Mouse (Mus musculus) limb, embryonic 13.5 days (tissue): ENCODE measurements at regions not wholly inside any gene's neighbourhood (a gene's known extent, or its start where the extent isn't known, plus 50 kb on each side); places are given as distances from the start of the nearest gene placed in this dataset.
"Not testable (repeated sequence)": the region's sequence is repeated elsewhere in the genome, so short reads cannot be mapped to it uniquely, and the experiment has no call there.

Experiments used
- ATAC-seq: fragments of 200-750 bp; cut with Nextera tagmentation; 2 replicates; pipeline ENCODE4 v1.8.0; 2017; ENCODE audit warnings: low read depth, moderate number of reproducible peaks, moderate TSS enrichment; ENCODE audit not compliant: low FRiP score
- H3K27ac ChIP-seq: fragments of 300-500 bp; sonication (generic); 2 replicates; pipeline ENCODE4 v1.5.1; 2015; ENCODE audit warnings: inconsistent platforms, mild to moderate bottlenecking, moderate library complexity
- H3K27me3 ChIP-seq: fragments of 300-500 bp; sonication (generic); 2 replicates; pipeline ENCODE4 v1.6.1; 2015; ENCODE audit warnings: mild to moderate bottlenecking, inconsistent platforms
- H3K36me3 ChIP-seq: fragments of 300-500 bp; sonication (generic); 2 replicates; pipeline ENCODE4 v1.6.1; 2015; ENCODE audit warnings: inconsistent platforms, mild to moderate bottlenecking, moderate library complexity
- H3K4me1 ChIP-seq: fragments of 300-500 bp; sonication (generic); 2 replicates; pipeline ENCODE4 v1.6.1; 2015; ENCODE audit warnings: inconsistent platforms
- H3K4me2 ChIP-seq: fragments of 300-500 bp; sonication (generic); replicated peaks from 2 replicates; pipeline ENCODE4 v1.6.1; 2015; ENCODE audit warnings: inconsistent platforms, mild to moderate bottlenecking, moderate library complexity
- H3K4me3 ChIP-seq: fragments of 300-500 bp; sonication (generic); 2 replicates; pipeline ENCODE4 v1.5.1; 2015; ENCODE audit warnings: moderate library complexity, mild to moderate bottlenecking, inconsistent platforms
- H3K9ac ChIP-seq: fragments of 300-500 bp; sonication (generic); 2 replicates; pipeline ENCODE4 v1.6.1; 2015; ENCODE audit warnings: mild to moderate bottlenecking, inconsistent platforms
- H3K9me3 ChIP-seq: fragments of 300-500 bp; sonication (generic); 2 replicates; pipeline ENCODE4 v1.6.1; 2016; ENCODE audit warnings: inconsistent platforms
- WGBS: fragments of 180-500 bp; shearing (Covaris S2); methylation state at CpG from one replicate; pipeline ENCODE4 v1.1.7; 2015; 5-methylcytosine and 5-hydroxymethylcytosine counted together

DNA sequence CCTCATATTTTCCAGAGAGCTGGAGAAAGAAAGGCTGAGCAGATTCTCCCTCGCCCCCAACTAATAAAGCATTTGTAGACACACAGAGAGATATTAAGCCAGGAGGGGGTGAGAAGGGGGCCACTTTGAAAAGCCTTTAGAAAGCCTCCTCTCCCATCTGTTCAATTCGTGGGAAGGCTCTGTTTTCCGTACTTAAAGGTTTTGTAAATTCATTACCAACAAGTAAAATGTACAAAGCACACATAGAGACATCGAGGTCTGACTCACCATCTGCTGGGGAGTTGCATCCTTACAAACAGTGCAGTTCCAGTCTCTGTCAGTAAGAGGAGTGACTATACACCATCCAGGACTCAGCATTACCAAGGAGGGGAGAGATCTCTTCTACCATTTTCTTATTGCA is 929.7 kb downstream of the Gm9195 start:
- WGBS: 77% methylated on average over 4 of the region's 4 CpGs
- H3K4me3 ChIP-seq: no peak overlapping the region
- H3K27me3 ChIP-seq: no peaks in the 10 kb centered on the region
- no peak overlapping the region for H3K4me2 ChIP-seq
- no peaks in the 10 kb centered on the region for H3K9me3 ChIP-seq
- no peak for ATAC-seq
- no peak overlapping the region for H3K27ac ChIP-seq
- H3K4me1 ChIP-seq: no peaks in the 10 kb centered on the region
- H3K36me3 ChIP-seq: no peaks in the 10 kb centered on the region
- H3K9ac ChIP-seq: no peak overlapping the region

DNA sequence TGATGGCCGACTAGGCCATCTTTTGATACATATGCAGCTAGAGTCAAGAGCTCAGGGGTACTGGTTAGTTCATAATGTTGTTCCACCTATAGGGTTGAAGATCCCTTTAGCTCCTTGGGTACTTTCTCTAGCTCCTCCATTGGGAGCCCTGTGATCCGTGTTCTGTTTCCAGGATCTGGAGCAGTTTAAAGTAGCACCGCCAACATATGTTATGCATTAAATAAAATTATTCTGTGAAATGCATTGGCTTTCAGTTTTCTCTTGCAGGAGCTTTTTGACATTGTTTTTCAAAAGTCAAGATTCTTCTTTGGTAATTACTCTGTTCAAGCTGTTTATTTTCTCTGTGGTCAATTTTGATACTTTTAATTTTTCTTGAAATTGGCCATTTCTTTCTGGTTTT is 937.3 kb downstream of the Gm9195 start:
- not testable (repeated sequence) for H3K4me3 ChIP-seq, H3K36me3 ChIP-seq, ATAC-seq, H3K4me1 ChIP-seq, H3K27me3 ChIP-seq, H3K27ac ChIP-seq, H3K4me2 ChIP-seq, H3K9me3 ChIP-seq, H3K9ac ChIP-seq
- WGBS: 39% methylated on average over 2 of the region's 3 CpGs

DNA sequence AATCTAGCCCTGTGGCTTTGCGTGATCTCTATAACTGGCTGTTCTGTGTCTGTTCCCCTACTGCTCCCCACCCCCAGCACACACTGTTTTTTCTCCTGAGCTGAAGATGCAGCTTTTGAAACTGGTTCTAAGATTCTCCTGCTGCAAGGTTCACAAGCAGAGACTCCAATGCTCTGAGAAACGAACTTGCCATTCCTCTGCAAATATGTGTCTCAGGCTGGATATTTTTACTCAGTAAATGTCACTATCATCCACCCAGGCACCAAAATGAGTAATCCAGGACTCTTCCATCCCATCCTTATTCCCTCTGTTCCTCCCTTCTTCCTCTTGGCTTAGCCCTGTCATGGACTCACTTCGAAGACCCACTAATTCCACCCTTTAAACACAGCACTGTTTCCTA is 943.9 kb upstream of the Fam160b2 start:
- H3K9ac ChIP-seq: no peak overlapping the region
- H3K27ac ChIP-seq: no peak overlapping the region
- no peaks in the 10 kb centered on the region for H3K9me3 ChIP-seq
- 91% methylated on average over 3 of the region's 3 CpGs for WGBS
- ATAC-seq: no peak
- no peaks in the 10 kb centered on the region for H3K36me3 ChIP-seq
- H3K27me3 ChIP-seq: no peaks in the 10 kb centered on the region
- no peak overlapping the region for H3K4me3 ChIP-seq
- H3K4me1 ChIP-seq: no peaks in the 10 kb centered on the region
- H3K4me2 ChIP-seq: no peak overlapping the region

DNA sequence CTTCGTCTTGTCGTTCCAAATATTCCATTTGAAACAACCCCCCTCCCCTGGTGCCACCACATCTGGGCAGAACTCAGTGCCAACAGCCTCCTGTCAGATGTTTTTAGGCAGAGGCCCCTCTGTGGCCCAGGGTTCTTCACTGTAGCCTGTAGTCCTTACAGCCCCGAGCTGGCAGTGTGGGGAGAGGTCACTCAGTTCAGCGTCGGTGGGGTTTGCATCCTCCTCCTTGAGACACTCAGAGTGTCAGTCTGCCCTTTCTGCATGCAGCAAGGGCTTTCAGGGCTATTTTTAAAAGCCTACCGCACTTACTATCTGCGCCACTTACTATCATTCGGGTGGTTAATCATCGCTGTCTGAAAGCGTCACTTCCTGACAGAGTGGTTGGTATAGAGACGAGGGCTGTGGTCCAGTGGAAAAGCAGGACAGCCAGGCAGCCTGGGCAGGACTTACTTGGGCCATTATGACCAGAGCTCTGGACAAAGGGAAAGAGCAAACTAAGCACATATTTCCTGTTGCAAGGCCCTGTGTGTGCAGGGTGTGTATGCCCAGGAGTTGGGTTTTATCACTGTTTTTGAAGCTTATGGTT is 932.5 kb upstream of the Fam160b2 start:
- ATAC-seq: no peak

DNA sequence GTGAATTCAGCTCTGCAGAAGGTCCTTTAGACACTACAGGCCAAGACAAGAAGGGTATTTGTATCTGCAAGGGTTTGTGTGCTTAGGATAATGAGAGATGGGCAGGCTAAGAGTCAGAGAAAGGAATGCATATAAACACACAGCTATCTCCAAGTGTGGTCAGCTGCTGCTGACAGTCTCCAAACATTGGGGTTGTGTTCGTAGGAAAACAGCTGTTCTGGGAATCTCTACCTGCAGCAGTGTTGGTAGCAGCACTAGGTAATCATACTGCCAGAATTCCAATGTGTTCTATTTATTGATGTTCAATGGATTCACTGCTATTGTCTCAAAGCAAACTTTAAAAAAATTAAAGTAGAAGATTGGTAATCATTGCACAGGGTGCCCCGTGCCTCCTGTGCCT is 931.7 kb upstream of the Fam160b2 start:
- H3K4me3 ChIP-seq: no peak overlapping the region
- no peaks in the 10 kb centered on the region for H3K4me1 ChIP-seq
- no peak overlapping the region for H3K9ac ChIP-seq
- no peaks in the 10 kb centered on the region for H3K27me3 ChIP-seq
- H3K27ac ChIP-seq: no peak overlapping the region
- no peak overlapping the region for H3K4me2 ChIP-seq
- no peaks in the 10 kb centered on the region for H3K9me3 ChIP-seq
- ATAC-seq: no peak
- H3K36me3 ChIP-seq: no peaks in the 10 kb centered on the region
- WGBS: 64% methylated on average over 2 of the region's 2 CpGs

More for the DNA sequence above, 932.5 kb upstream of the Fam160b2 start:
- no peaks in the 10 kb centered on the region for H3K9me3 ChIP-seq
- no peak overlapping the region for H3K4me2 ChIP-seq
- 77% methylated on average over 11 of the region's 11 CpGs for WGBS
- H3K27ac ChIP-seq: no peak overlapping the region
- H3K27me3 ChIP-seq: no peaks in the 10 kb centered on the region
- no peaks in the 10 kb centered on the region for H3K36me3 ChIP-seq
- H3K4me1 ChIP-seq: no peaks in the 10 kb centered on the region
- no peak overlapping the region for H3K9ac ChIP-seq
- H3K4me3 ChIP-seq: no peak overlapping the region

DNA sequence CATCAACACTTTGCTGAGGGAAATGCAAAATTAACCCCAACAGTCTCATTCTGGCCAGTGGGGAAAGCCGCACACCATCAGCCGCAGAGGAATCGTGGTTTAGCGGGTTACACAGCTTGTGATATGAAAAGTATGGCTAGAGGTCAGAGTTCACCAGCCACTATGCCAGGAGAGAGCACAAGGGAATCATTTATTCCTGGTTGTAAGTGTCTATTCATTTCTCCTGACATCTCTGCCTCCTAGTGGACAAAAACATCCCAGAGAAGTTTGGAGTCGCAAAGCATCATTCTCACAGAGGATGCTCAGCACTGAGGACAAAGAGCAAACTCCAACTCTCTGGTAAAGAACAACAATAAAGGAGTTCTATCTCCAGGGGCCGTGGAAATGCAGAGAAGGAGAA is 930.8 kb upstream of the Fam160b2 start:
- no peak overlapping the region for H3K4me3 ChIP-seq
- no peaks in the 10 kb centered on the region for H3K36me3 ChIP-seq
- no peak overlapping the region for H3K9ac ChIP-seq
- ATAC-seq: no peak
- no peaks in the 10 kb centered on the region for H3K4me1 ChIP-seq
- H3K27ac ChIP-seq: no peak overlapping the region
- 67% methylated on average over 6 of the region's 6 CpGs for WGBS
- H3K4me2 ChIP-seq: no peak overlapping the region
- no peaks in the 10 kb centered on the region for H3K27me3 ChIP-seq
- H3K9me3 ChIP-seq: no peaks in the 10 kb centered on the region

DNA sequence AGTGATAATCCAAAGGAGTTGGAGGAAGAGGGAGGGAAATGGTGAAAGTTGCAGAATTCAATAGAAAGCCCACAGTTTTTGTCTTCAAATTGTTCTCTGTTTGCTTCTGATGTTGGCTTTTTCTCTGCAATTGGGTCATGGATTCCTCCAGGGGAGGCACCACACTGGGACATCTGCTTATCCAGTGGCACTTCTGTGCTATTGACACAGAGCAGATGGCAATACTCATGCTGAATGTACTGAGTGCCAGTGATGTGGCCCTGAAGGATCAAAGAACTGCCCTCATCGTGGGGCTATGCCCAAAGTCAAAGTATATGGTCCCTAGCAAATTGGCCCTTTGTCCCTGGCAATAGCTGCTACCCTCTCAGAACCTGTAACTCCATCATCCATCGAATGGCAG is 918.9 kb upstream of the Fam160b2 start:
- no peak for ATAC-seq
- Histone ChIP-seq H3K27me3 (no peaks in the 10 kb centered on the region), H3K9me3 (no peaks in the 10 kb centered on the region), H3K4me1 (no peaks in the 10 kb centered on the region), H3K27ac (no peak overlapping the region), H3K4me3 (no peak overlapping the region), H3K9ac (no peak overlapping the region), H3K4me2 (no peak overlapping the region), H3K36me3 (no peaks in the 10 kb centered on the region)
- WGBS: 46% methylated on average over 2 of the region's 2 CpGs

DNA sequence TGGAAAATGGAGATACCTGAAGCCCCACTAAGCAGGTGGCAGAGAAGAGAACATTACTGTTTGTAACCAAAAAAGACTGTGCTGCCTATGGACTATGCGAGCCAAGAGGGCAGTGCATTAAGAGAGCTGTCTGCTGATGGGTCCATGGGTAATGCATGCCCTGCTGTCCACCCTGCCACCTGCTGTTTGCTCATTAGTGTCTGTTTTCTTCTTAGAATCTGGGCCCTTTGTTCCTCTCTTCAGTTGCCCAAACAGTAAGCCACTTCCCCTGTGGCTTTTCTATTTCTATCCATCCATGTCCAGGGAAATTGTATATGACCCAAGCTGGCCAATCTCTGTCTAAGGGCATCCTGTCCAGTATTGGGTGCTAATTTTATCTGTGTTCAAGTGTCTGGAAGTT is 901.2 kb upstream of the Fam160b2 start:
- Histone ChIP-seq H3K9ac (no peak overlapping the region), H3K27ac (no peak overlapping the region), H3K27me3 (no peaks in the 10 kb centered on the region), H3K4me3 (no peak overlapping the region), H3K36me3 (no peaks in the 10 kb centered on the region), H3K4me1 (no peaks in the 10 kb centered on the region), H3K9me3 (no peaks in the 10 kb centered on the region), H3K4me2 (no peak overlapping the region)
- 83% methylated on average over 1 of the region's 1 CpGs for WGBS
- no peak for ATAC-seq

DNA sequence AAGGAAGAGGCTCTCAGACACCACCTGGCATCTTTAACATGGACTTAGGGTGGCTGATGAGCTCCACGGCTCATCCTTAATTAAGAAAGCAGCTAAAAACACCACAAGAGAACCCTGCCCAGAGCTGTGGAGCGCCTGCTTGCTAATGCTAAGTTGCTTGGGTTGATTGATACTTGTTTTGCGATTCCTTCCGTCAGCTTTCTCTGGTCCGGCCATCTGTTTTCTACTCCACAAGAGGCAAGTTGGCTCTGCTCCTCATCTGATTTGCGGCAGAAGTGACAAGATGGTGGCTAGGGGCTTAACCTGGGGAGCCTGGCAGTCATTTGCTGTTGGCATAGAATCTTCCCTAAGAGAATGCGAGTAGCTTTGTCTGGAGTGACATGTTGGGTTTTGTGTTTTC is 891.6 kb upstream of the Fam160b2 start:
- H3K4me1 ChIP-seq: no peaks in the 10 kb centered on the region
- no peak overlapping the region for H3K27ac ChIP-seq
- 56% methylated on average over 7 of the region's 7 CpGs for WGBS
- H3K9me3 ChIP-seq: no peaks in the 10 kb centered on the region
- H3K9ac ChIP-seq: no peak overlapping the region
- no peaks in the 10 kb centered on the region for H3K36me3 ChIP-seq
- no peak overlapping the region for H3K4me2 ChIP-seq
- H3K27me3 ChIP-seq: no peaks in the 10 kb centered on the region
- ATAC-seq: no peak
- H3K4me3 ChIP-seq: no peak overlapping the region

DNA sequence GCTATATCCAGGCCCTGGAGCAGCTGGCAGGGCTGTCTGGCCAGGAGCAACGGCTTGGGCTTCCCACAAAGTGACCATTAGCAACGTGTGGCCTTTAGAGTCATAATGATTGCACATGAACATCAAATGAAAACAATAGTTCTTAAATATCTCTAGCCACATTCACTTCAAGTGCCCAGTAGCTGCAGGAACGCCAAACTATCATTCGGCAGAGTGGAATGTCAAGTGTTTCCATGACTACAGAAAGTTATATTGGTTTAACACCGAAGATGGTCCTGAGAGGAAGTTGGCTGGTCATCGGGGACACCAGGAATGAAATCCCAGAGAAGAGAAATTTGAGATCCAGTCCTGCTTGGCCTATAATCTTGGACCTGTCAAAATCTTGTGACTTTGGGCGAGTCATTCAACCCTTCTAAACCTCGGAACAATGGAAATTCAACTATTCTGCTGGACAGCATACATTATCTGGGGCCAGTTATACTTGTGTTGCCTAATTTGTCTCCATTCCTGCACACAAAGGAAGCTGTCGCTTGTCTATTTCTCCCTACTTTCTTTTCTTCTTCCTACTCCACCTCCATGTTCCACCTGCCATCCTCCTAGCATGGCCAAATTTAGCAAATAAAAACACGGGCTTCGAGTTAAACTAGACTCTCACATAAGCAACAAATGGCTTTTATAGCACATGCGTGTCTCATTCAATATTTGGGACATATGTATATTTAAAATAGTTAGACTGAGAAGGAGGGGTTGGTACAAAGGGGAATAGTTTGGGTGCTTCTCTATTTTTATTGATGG is 886.7 kb upstream of the Fam160b2 start:
- Histone ChIP-seq H3K27me3 (no peaks in the 10 kb centered on the region), H3K27ac (no peak overlapping the region), H3K4me3 (no peak overlapping the region), H3K36me3 (no peaks in the 10 kb centered on the region), H3K4me2 (no peak overlapping the region), H3K9ac (no peak overlapping the region), H3K9me3 (no peaks in the 10 kb centered on the region), H3K4me1 (no peaks in the 10 kb centered on the region)
- 87% methylated on average over 12 of the region's 12 CpGs for WGBS
- ATAC-seq: no peak

DNA sequence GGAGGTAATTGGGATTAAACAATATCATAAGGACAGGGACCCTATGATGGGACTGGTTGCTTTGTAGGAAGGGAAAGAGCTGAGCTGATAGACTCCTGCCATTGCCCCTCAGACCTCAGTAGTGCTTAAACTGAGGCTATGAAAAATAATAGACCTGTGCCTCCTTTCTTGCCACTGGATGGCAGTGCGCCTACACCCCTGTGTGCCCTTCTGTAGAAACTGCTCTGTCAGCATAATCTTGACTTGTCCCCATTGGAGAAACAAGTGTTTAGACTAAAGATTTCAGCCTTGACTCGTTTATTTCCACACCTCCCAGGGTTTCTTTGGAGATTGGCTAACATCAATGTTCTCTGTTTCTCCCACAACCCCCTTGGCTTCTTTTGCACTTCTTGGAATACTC is 876.0 kb upstream of the Fam160b2 start:
- ATAC-seq: no peak
- Histone ChIP-seq H3K9me3 (no peaks in the 10 kb centered on the region), H3K9ac (no peak overlapping the region), H3K4me1 (no peaks in the 10 kb centered on the region), H3K36me3 (no peaks in the 10 kb centered on the region), H3K4me2 (no peak overlapping the region), H3K4me3 (no peak overlapping the region), H3K27me3 (no peaks in the 10 kb centered on the region), H3K27ac (no peak overlapping the region)
- WGBS: 52% methylated on average over 2 of the region's 2 CpGs

DNA sequence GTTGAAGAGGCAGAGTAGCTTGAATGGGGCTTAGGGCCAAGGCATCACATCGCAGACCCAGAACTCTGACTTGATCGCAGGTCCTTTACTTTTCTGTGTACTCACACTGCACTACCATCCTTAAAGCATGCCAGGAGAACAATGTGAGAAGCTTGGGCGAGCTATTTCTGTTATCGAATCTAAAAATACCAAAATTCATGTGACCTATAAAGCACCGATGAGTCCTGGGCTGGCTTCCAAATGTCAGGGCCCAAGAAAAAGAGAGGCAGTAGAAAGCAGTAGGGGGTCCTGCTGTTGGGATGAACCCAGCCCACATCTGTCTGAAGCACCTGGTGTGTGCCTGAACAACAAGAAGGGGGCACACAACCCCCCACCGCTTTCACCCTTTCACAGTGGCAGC is 874.3 kb upstream of the Fam160b2 start:
- Histone ChIP-seq H3K27me3 (no peaks in the 10 kb centered on the region), H3K9ac (no peak overlapping the region), H3K27ac (no peak overlapping the region), H3K4me1 (no peaks in the 10 kb centered on the region), H3K4me3 (no peak overlapping the region), H3K36me3 (no peaks in the 10 kb centered on the region), H3K4me2 (no peak overlapping the region), H3K9me3 (no peaks in the 10 kb centered on the region)
- 84% methylated on average over 6 of the region's 6 CpGs for WGBS
- ATAC-seq: no peak

DNA sequence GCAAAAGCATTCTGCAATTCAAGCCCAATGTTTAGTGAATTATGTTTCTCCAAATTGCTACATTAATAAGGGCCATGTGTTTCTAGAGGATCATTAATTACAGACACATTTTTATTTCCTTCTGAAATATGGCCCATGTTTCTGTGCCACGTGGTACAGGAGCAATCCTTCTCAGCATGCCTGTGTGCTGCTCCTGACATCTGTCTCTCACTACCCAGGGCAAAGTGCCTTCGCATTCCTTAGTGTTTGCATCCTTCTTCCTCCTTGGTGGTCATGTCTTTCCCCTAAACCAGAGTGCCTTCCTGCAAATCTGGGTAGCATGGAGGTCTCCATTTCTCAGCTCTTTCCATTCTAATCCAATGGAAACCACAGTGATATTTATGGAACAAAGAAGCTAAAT is 832.7 kb upstream of the Fam160b2 start:
- 31% methylated on average over 2 of the region's 2 CpGs for WGBS
- no peak for ATAC-seq
- H3K27me3 ChIP-seq: no peaks in the 10 kb centered on the region

More for the DNA sequence above, 832.7 kb upstream of the Fam160b2 start:
- 0 out of 2 replicates have a peak, but pooled peaks cover 3% of the 10 kb centered on the region for H3K4me1 ChIP-seq
- H3K27ac ChIP-seq: no peak overlapping the region
- no peaks in the 10 kb centered on the region for H3K9me3 ChIP-seq
- no peak overlapping the region for H3K9ac ChIP-seq
- no peak overlapping the region for H3K4me2 ChIP-seq
- no peaks in the 10 kb centered on the region for H3K36me3 ChIP-seq
- H3K4me3 ChIP-seq: no peak overlapping the region
